Mouse (Mus musculus): Measurements from ENCODE around the gene Chkb. TPM values are rescaled to one million over a fixed set of nuclear protein-coding genes. Genes with fewer than 3 reads are reported as not detected.

Gene Chkb
- polyA plus RNA-seq, 1 experiment from 2014 or later: 91.9 TPM

DNA sequence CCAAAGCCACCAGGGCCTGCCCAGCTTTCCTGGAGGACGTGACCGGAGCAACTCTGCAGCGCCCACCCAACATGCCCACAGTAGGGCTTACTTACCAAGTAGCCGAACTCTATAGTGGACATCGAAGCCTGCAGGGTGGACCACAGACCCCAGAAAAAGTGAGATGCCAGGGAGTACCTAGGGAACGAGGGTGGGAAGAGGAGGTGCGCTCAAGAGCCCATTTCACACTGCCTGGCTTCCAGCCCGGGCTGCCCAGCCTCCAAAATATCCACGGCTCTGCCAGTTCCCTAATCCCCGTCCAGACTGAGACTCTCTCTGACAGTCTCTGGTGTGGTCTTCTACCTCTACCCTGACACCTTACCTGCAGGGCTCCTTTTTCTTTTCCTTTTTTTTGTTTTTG, 3.0 kb downstream of the Chkb start:
- H3K9me3 ChIP-seq: no peaks in the 10 kb centered on the region
- peaks cover 22% of the 10 kb centered on the region for H3K36me3 ChIP-seq
- H3K27ac ChIP-seq (replicated peaks): no peak overlapping the region

DNA sequence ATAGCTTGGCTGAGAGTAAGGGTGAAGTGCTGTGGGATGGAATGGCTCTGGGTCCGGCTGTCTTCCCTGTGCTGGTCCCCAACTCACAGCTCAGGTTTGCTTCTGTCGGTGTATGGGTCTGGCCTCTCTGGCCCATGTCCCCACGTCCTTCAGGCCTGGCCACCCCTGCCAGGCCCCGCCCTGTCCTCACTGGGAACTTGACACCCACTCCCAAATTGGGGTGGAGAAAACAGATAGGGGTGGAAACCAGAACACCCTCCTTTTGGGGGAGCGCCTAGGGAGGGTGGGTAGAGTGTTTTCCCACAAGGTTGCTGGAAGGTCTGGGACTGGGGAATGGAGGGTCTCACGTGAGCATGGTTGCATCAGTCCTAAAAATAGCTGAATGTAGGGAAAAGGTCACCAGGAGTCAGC, 4.0 kb downstream of the Chkb start, which contains the start of gene Cpt1b:
Gene Cpt1b (minus strand): TSS at position 153 of the 411 bp plus-strand sequence.
- no peak for ATAC-seq (ENCODE audit: low FRiP score, low read depth)
- Histone ChIP-seq H3K4me2 (no peak within 1 kb of the TSS), H3K27ac (replicated peaks) (no peak within 1 kb of the TSS), H3K9me3 (no peaks in the 10 kb centered on the region), H3K36me3 (peaks cover 22% of the 10 kb centered on the region), H3K4me3 (no peak within 1 kb of the TSS), H3K9ac (no peak within 1 kb of the TSS), H3K4me1 (replicated peaks) (peaks cover 15% of the 10 kb centered on the region), H3K27me3 (no peaks in the 10 kb centered on the region)
- 44% methylated on average over 6 of the region's 6 CpGs for WGBS

More for the DNA sequence above, 3.0 kb downstream of the Chkb start:
- H3K4me3 ChIP-seq: no peak overlapping the region
- peaks cover 25% of the 10 kb centered on the region for H3K4me1 ChIP-seq (replicated peaks)
- no peak overlapping the region for H3K9ac ChIP-seq
- no peak overlapping the region for H3K4me2 ChIP-seq
- H3K27me3 ChIP-seq: no peaks in the 10 kb centered on the region
- no peak for ATAC-seq (ENCODE audit: low FRiP score, low read depth)
- 90% methylated on average over 10 of the region's 10 CpGs for WGBS

DNA sequence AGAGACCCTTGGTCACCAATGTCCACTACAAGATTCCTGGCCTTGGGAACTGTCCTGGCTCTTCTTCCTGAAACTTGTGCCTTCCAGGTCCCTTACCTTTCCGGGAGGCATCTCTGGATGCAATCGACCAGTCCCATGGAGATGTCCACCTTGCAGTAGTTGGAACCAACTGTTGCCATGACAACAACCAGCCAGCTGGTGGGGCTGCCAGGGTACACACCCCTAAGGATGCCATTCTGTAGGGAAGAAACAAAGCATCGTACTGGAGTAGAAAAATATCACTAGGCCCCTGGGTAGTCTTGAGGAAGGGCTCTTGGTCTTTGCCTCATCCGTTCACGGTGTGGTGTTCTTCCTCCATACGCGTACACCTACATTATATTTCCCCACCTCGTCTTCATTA, 5.1 kb downstream of the Chkb start:
- H3K9ac ChIP-seq: no peak overlapping the region
- ATAC-seq (ENCODE audit: low FRiP score, low read depth): no peak
- H3K4me2 ChIP-seq: no peak overlapping the region
- H3K36me3 ChIP-seq: peaks cover 32% of the 10 kb centered on the region
- 85% methylated on average over 8 of the region's 8 CpGs for WGBS
- H3K27ac ChIP-seq (replicated peaks): no peak overlapping the region
- H3K4me3 ChIP-seq: no peak overlapping the region
- H3K27me3 ChIP-seq: no peaks in the 10 kb centered on the region
- peaks cover 10% of the 10 kb centered on the region for H3K4me1 ChIP-seq (replicated peaks)
- H3K9me3 ChIP-seq: no peaks in the 10 kb centered on the region

DNA sequence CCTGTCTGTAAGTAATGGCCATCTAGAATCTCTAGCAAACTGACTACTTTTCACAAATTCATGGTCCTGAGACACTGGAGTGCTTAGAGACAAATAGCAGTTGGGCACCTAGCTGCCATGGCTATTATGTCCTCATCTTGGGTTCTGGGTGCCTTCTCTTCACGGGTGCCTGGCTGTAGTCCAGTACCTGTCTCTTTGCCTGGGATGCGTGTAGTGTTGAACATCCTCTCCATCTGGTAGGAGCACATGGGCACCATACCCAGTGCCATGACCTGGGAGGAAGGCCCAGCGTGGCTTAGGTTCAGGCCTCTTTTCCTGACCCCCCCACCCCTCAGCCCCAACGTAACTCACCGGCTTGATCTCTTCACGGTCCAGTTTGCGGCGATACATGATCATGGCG, 7.8 kb downstream of the Chkb start:
- no peak overlapping the region for H3K4me3 ChIP-seq
- no peak for ATAC-seq (ENCODE audit: low FRiP score, low read depth)
- H3K9me3 ChIP-seq: no peaks in the 10 kb centered on the region
- WGBS: 93% methylated on average over 9 of the region's 9 CpGs
- no peaks in the 10 kb centered on the region for H3K4me1 ChIP-seq (replicated peaks)
- peaks cover 30% of the 10 kb centered on the region for H3K36me3 ChIP-seq
- H3K27ac ChIP-seq (replicated peaks): no peak overlapping the region
- H3K27me3 ChIP-seq: no peaks in the 10 kb centered on the region
- no peak overlapping the region for H3K4me2 ChIP-seq
- no peak overlapping the region for H3K9ac ChIP-seq

DNA sequence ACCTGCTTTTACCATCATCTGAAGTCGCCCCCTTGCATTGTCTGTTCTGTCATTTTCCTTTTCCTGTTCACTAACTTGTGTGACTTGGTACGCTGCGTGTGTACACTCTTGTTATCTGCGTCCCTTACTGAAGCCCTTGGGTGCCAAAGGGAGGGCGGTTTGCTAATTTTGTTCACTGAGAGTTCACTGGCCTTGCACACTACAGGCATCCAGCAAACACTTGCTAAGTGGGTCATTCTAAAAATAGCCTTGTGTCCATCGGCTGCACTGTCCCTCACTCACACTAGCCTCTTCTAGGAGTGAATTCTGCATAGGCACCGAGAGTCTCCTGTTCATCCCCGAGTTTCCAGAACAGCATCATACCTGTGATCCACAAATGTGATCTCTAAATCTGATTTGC, 14.4 kb downstream of the Chkb start:
- Histone ChIP-seq H3K4me2 (no peak overlapping the region), H3K27me3 (no peaks in the 10 kb centered on the region), H3K9ac (no peak overlapping the region), H3K27ac (replicated peaks) (no peak overlapping the region), H3K36me3 (peaks cover 17% of the 10 kb centered on the region; the same call in 1 of the 2 replicates), H3K4me1 (replicated peaks) (no peaks in the 10 kb centered on the region), H3K4me3 (no peak overlapping the region), H3K9me3 (no peaks in the 10 kb centered on the region)
- 88% methylated on average over 8 of the region's 8 CpGs for WGBS
- ATAC-seq (ENCODE audit: low FRiP score, low read depth): no peak

DNA sequence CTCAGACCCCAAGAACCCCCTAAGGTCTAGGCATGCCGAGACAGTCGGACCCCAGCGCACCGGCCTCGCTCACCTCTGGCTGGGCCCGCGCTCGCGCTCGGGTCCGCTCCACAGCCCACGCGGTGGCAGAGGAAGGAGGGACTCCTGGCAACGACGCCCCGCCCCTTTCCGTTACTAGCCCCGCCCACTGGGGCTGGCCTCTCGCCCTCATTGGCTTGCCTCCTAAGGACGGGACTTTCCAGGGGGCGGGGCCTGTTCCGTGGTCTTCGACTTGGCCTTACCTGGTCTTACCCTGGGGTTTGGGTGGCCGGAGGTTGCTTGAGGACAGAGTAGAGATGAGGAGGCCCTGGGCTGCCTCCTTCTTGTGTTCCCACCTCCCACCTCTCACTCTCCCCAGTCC, 19.6 kb downstream of the Chkb start, which contains the start of gene Syce3:
Gene Syce3 (minus strand): TSS at position 386 of the 400 bp plus-strand sequence.
- no peak within 1 kb of the TSS for H3K4me2 ChIP-seq
- no peak within 1 kb of the TSS for H3K9ac ChIP-seq
- no peak within 1 kb of the TSS for H3K4me3 ChIP-seq
- no peaks in the 10 kb centered on the region for H3K4me1 ChIP-seq (replicated peaks)
- H3K27me3 ChIP-seq: no peaks in the 10 kb centered on the region
- H3K9me3 ChIP-seq: no peaks in the 10 kb centered on the region
- no peaks in the 10 kb centered on the region for H3K36me3 ChIP-seq
- no peak for ATAC-seq (ENCODE audit: low FRiP score, low read depth)
- H3K27ac ChIP-seq (replicated peaks): no peak within 1 kb of the TSS
- WGBS: 86% methylated on average over 16 of the region's 24 CpGs

DNA sequence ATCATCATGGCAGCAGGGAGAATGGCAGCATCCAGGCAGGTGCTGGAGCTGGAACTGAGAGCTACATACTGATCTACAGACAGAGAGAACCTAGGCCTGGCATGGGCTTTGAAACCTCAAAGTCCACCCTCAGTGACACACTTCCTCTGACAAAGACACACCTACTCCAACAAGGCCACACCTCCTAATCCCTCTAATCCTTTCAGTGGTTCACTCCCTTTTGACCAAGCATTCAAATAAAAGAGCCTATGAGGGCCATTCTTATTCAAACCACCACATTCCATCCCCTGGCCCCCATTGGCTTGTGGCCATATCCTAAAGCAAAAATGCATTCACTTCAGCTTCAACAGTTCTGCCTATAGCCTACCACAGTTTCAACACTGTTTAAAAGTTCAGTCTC, 23.0 kb downstream of the Chkb start:
- H3K4me2 ChIP-seq: no peak overlapping the region
- no peak overlapping the region for H3K27ac ChIP-seq (replicated peaks)
- no peak for ATAC-seq (ENCODE audit: low FRiP score, low read depth)
- H3K9me3 ChIP-seq: no peaks in the 10 kb centered on the region
- no peak overlapping the region for H3K9ac ChIP-seq
- no peaks in the 10 kb centered on the region for H3K27me3 ChIP-seq
- no peak overlapping the region for H3K4me3 ChIP-seq
- no peaks in the 10 kb centered on the region for H3K4me1 ChIP-seq (replicated peaks)
- no peaks in the 10 kb centered on the region for H3K36me3 ChIP-seq

DNA sequence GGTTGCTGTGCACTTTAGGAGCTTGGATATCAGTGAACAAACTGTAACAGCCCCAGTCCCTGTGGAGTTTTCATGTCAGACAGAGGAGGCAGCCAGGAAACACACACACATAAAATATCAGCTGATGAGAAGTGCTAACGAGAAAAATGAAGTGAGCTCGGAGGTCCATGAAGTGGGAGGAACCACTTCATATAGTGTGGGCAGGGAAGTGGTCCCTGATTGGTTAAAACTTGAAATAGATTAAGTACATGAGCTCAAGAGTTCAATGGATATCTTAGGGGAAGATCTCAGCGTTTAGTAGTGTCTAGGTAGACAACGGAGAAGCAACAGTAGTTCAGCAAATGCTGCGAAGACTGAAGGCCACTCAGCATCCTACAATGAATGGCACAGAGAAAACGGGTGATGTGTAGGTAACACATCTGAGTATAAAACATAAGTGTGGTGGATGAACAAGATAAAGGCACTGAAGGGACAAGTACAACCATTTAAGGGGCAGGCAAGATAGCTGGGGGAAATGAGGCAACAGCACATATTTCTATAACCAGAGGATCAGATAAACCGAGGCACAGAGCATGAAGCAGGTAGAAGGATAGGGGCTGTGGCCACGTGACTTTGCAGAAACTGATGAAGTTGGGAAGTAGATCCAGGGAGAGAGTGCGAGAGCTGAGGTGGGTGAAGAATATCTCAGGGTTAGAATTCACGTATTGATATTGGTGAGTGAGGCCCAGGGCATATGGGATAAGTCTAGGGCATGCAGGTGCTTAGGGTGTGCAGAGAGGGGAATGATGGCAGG, 24.7 kb downstream of the Chkb start:
- 87% methylated on average over 10 of the region's 10 CpGs for WGBS
- no peak for ATAC-seq (ENCODE audit: low FRiP score, low read depth)
- H3K27me3 ChIP-seq: no peaks in the 10 kb centered on the region
- no peaks in the 10 kb centered on the region for H3K36me3 ChIP-seq
- no peak overlapping the region for H3K4me2 ChIP-seq
- H3K27ac ChIP-seq (replicated peaks): no peak overlapping the region
- H3K4me1 ChIP-seq (replicated peaks): no peaks in the 10 kb centered on the region
- H3K9ac ChIP-seq: no peak overlapping the region
- no peak overlapping the region for H3K4me3 ChIP-seq
- no peaks in the 10 kb centered on the region for H3K9me3 ChIP-seq

DNA sequence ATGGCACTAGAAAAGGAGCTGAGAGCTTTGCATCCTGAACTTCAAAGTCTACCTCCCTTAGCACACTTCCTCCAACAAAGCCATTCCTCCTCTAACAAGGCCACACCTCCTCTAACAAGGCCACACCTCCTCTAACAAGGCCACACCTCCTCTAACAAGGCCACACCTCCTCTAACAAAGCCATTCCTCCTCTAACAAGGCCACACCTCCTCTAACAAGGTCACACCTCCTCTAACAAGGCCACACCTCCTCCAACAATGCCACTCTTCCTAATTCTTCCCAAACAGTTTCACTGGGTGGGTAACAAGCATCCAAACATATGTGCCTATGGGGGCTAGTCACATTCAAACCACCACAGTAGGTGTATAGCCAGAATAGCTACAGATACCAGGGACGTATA, 27.2 kb downstream of the Chkb start:
- WGBS: 85% methylated on average over 1 of the region's 1 CpGs
- H3K27me3 ChIP-seq: no peaks in the 10 kb centered on the region
- no peak for ATAC-seq (ENCODE audit: low FRiP score, low read depth)
- H3K4me1 ChIP-seq (replicated peaks): no peaks in the 10 kb centered on the region
- H3K9me3 ChIP-seq: no peaks in the 10 kb centered on the region
- H3K4me2 ChIP-seq: no peak overlapping the region
- H3K9ac ChIP-seq: no peak overlapping the region
- no peak overlapping the region for H3K4me3 ChIP-seq
- H3K36me3 ChIP-seq: no peaks in the 10 kb centered on the region
- H3K27ac ChIP-seq (replicated peaks): no peak overlapping the region

DNA sequence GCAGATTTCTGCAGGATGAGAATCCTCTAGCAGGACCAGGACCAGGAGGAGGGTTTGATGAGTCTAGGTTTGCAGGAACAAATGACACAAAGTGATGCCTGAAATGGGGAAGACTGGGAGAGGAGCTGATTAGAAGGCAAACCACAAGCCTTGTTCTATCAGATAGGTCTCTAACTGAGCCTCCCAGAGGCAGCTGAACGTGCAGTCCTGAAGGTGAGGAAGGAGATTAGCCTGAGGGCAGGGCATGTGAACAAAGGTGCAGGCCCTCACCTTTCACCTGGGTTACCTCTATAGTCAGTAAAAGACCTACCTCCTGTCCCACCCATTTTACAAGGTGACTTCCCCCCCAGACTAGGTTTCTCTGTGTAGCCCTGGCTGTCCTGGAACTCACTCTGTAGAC, 30.0 kb downstream of the Chkb start:
- Histone ChIP-seq H3K9ac (no peak overlapping the region), H3K27me3 (no peaks in the 10 kb centered on the region), H3K4me3 (no peak overlapping the region), H3K9me3 (no peaks in the 10 kb centered on the region), H3K36me3 (no peaks in the 10 kb centered on the region), H3K27ac (replicated peaks) (no peak overlapping the region), H3K4me1 (replicated peaks) (no peaks in the 10 kb centered on the region), H3K4me2 (no peak overlapping the region)
- WGBS: 68% methylated on average over 1 of the region's 1 CpGs
- ATAC-seq (ENCODE audit: low FRiP score, low read depth): no peak

DNA sequence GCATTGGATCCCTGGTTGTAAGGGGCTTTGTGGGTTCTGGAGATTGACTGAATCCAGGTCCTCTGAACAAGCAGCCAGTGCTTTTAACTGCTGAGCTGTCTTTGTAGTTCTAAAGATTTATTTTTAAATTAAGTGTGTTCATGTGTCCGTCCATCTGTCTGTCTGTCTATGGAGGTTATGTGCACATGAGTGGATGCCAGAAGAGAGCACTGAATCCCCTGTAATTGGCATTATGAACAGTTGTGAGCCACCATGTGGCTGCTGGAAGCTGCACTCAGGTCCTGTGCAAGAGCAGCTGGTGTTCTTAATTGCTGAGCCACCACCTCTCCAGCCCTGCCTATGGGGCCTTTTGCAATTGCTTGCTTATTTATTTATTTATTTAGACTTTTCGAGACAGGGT, 31.6 kb downstream of the Chkb start:
- no peak overlapping the region for H3K4me2 ChIP-seq
- no peaks in the 10 kb centered on the region for H3K36me3 ChIP-seq
- no peak overlapping the region for H3K9ac ChIP-seq
- no peak for ATAC-seq (ENCODE audit: low FRiP score, low read depth)
- H3K4me1 ChIP-seq (replicated peaks): no peaks in the 10 kb centered on the region
- 83% methylated on average over 2 of the region's 2 CpGs for WGBS
- no peak overlapping the region for H3K4me3 ChIP-seq
- no peak overlapping the region for H3K27ac ChIP-seq (replicated peaks)
- no peaks in the 10 kb centered on the region for H3K9me3 ChIP-seq
- no peaks in the 10 kb centered on the region for H3K27me3 ChIP-seq

DNA sequence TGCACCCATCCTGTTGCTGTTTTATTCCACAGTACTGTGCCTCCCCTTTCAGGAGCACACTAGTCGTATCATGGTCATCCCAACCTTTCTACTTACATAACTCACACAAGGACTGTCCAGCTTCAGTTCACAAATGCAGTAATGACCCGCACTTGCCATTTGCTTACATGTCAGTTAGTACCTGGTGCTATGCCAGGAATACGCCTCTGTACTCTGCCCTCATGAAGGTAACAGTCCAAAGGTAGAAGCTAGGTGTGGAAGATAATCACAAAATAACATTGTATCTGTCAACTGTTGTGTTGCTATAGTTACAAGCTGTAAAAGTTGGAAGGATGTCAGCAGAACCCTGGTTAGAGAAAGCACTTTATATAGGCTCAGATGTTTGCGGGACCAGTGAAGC, 32.8 kb downstream of the Chkb start:
- H3K4me1 ChIP-seq (replicated peaks): no peaks in the 10 kb centered on the region
- WGBS: 89% methylated on average over 4 of the region's 4 CpGs
- no peak overlapping the region for H3K4me2 ChIP-seq
- no peak overlapping the region for H3K4me3 ChIP-seq
- H3K9ac ChIP-seq: no peak overlapping the region
- H3K9me3 ChIP-seq: no peaks in the 10 kb centered on the region
- no peaks in the 10 kb centered on the region for H3K27me3 ChIP-seq
- ATAC-seq (ENCODE audit: low FRiP score, low read depth): no peak
- H3K27ac ChIP-seq (replicated peaks): no peak overlapping the region
- no peaks in the 10 kb centered on the region for H3K36me3 ChIP-seq

DNA sequence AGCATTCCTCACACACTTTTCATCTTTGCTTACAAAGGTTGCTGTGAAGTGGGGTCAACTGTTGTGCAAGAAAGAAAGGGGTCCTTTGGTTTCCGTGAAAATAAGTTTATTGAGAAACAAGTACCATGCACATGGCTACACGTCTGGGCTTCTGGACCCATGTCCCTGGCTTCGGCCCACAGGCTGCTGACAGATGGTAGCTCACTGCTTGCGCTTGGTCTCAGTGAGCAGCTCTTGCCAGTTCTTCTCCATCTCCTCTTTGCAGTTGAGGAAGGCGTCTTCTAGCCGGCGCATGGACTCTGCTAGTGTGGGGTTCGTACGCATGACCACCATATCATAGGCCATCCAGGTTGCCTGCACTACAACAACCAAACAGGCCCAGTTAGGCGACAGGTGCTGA, 39.6 kb downstream of the Chkb start:
- 90% methylated on average over 10 of the region's 10 CpGs for WGBS

More for the DNA sequence above, 39.6 kb downstream of the Chkb start:
- Histone ChIP-seq H3K4me2 (no peak overlapping the region), H3K9me3 (no peaks in the 10 kb centered on the region), H3K27ac (replicated peaks) (no peak overlapping the region), H3K9ac (no peak overlapping the region), H3K4me1 (replicated peaks) (no peaks in the 10 kb centered on the region), H3K36me3 (no peaks in the 10 kb centered on the region), H3K4me3 (no peak overlapping the region), H3K27me3 (no peaks in the 10 kb centered on the region)
- no peak for ATAC-seq (ENCODE audit: low FRiP score, low read depth)

Data from hindbrain, embryonic 15.5 days (tissue).